Mouse (Mus musculus) ES-E14 (cell line): ENCODE results near the gene Rasgef1b. TPM values are rescaled to one million over a fixed set of nuclear protein-coding genes. Genes with fewer than 3 reads are reported as not detected.

ENCODE experiments used
- DNase-seq: peaks from one replicate; pipeline ENCODE4 v3.0.0-alpha.2; 2013; ENCODE audit warnings: low read depth, low spot score
- H3K27ac ChIP-seq: 2 replicates; pipeline ENCODE4 v1.5.1; 2012; ENCODE audit warnings: low read depth, mild to moderate bottlenecking, low read length, moderate library complexity, mixed read lengths; ENCODE audit not compliant: poor library complexity, insufficient read depth, severe bottlenecking
- H3K36me3 ChIP-seq: 2 replicates; pipeline ENCODE4 v1.6.1; 2012; ENCODE audit warnings: mild to moderate bottlenecking, low read length, moderate library complexity, mixed read lengths; ENCODE audit not compliant: control insufficient read depth, poor library complexity, insufficient read depth, severe bottlenecking
- H3K4me1 ChIP-seq, 2 experiments: fragments of 150-350 bp in 1 of 2; sonication (generic) in 1 of 2; 2 replicates each; pipeline ENCODE4 v1.6.1; 2012; ENCODE audit warnings: low read length in 2 of 2, mild to moderate bottlenecking in 1 of 2, mixed read lengths in 1 of 2; ENCODE audit not compliant: control insufficient read depth in 2 of 2, insufficient read depth in 2 of 2, poor library complexity in 1 of 2
- H3K4me3 ChIP-seq, 2 experiments: fragments of 150-350 bp in 1 of 2; sonication (generic) in 1 of 2; 2 replicates each; pipeline ENCODE4 v1.5.1; 2012; ENCODE audit warnings: low read length in 2 of 2, low read depth in 1 of 2, mild to moderate bottlenecking in 1 of 2, mixed read lengths in 1 of 2; ENCODE audit not compliant: insufficient read depth in 1 of 2, poor library complexity in 1 of 2, severe bottlenecking in 1 of 2
- H3K9ac ChIP-seq: 2 replicates; pipeline ENCODE4 v1.6.1; 2012; ENCODE audit warnings: low read depth, mild to moderate bottlenecking, low read length, mixed read lengths; ENCODE audit not compliant: poor library complexity, insufficient read depth, severe bottlenecking
- H3K9me3 ChIP-seq: fragments of 150-350 bp; sonication (generic); 2 replicates; pipeline ENCODE4 v1.6.1; 2012; ENCODE audit warnings: low read depth, mild to moderate bottlenecking, low read length; ENCODE audit not compliant: control insufficient read depth, insufficient read depth
- CHD2 ChIP-seq: IDR thresholded peaks from 2 replicates; pipeline ENCODE4 v1.6.1; 2014; ENCODE audit warnings: mild to moderate bottlenecking, low read depth, low read length, inconsistent platforms
- HCFC1 ChIP-seq: IDR thresholded peaks from 2 replicates; pipeline ENCODE4 v1.6.1; 2012; ENCODE audit warnings: low read length, inconsistent platforms, borderline replicate concordance; ENCODE audit not compliant: insufficient read depth
- MAFK ChIP-seq: IDR thresholded peaks from 2 replicates; pipeline ENCODE4 v1.6.1; 2014; ENCODE audit warnings: mild to moderate bottlenecking, low read depth, low read length, inconsistent platforms; ENCODE audit not compliant: insufficient read depth
- ZC3H11A ChIP-seq: IDR thresholded peaks from 2 replicates; pipeline ENCODE4 v1.6.1; 2012; ENCODE audit warnings: low read depth, mild to moderate bottlenecking, inconsistent platforms, low read length, borderline replicate concordance
- ZNF384 ChIP-seq: IDR thresholded peaks from 2 replicates; pipeline ENCODE4 v1.6.1; 2012; ENCODE audit warnings: low read depth, low read length, inconsistent platforms
- in situ Hi-C, 2 experiments: fragments of 600-800 bp; cut with MboI; formaldehyde crosslinking; loops; one replicate each; pipeline ENCODE4 v1.15.1; 2025; ENCODE audit warnings: low sequenced_read_pairs in 2 of 2, inconsistent platforms in 1 of 2; ENCODE audit not compliant: unreplicated experiment in 2 of 2
- total RNA-seq: library from RNA; depleted of rRNA; stranded (reverse); fragments of 300-350 nt; gene quantifications from 2 replicates; pipeline ENCODE4 v1.2.3, GENCODE M21; 2012

The Rasgef1b gene
- total RNA-seq, 1 experiment, result 2.8 TPM

- H3K4me1 ChIP-seq, result no peaks in the 10 kb centered on the region
Observed at GRCm38 (mm10) chr5:99240501-99240900, 488.4 kb downstream of the Rasgef1b start.

GRCm38 (mm10) chr5:99239677-99240076 lies 489.2 kb downstream of the Rasgef1b start:
- in situ Hi-C loops, result no loop called here
- no peak overlapping the region for H3K9ac ChIP-seq
- H3K4me1 ChIP-seq, result no peaks in the 10 kb centered on the region
- DNase-seq, result no peak
- no peak overlapping the region for H3K27ac ChIP-seq
- H3K9me3 ChIP-seq, result no peaks in the 10 kb centered on the region
- TF ChIP-seq CHD2 (no peak), ZNF384 (no peak), ZC3H11A (no peak), MAFK (no peak), HCFC1 (no peak)
- no peak overlapping the region for H3K4me3 ChIP-seq
- H3K36me3 ChIP-seq, result no peaks in the 10 kb centered on the region; the same call in 1 of the 2 replicates

More at GRCm38 (mm10) chr5:99240501-99240900, 488.4 kb downstream of the Rasgef1b start:
- no peak for DNase-seq
- in situ Hi-C loops, result no loop called here
- Histone ChIP-seq H3K27ac (no peak overlapping the region), H3K9me3 (no peaks in the 10 kb centered on the region), H3K4me3 (no peak overlapping the region), H3K36me3 (no peaks in the 10 kb centered on the region; the same call in 1 of the 2 replicates), H3K9ac (no peak overlapping the region)
- no peak for TF ChIP-seq HCFC1
- no peak for TF ChIP-seq ZNF384
- no peak for TF ChIP-seq MAFK
- TF ChIP-seq ZC3H11A, result no peak
- TF ChIP-seq CHD2, result no peak

DNA sequence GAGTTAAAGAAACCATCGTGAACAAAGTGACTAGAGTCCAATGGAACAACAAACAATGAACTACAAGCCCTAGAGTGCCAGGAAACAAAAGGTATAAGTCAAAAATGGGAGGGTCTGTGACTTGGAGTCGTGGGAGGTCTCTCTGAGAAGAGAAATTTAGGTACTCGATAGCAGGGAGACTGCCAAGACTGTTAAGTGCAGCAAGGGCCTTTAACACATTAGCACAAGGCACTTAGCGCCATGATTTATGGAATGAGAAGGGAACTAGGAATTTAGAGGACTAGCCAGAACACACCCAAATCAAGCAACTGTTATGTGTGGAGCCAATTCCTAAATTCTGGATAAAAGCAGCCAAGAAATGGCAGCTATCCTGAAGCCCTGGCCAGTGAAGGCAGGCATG lies 490.7 kb downstream of the Rasgef1b start:
- Histone ChIP-seq H3K9me3 (no peaks in the 10 kb centered on the region), H3K36me3 (no peaks in the 10 kb centered on the region; the same call in 1 of the 2 replicates), H3K4me1 (no peaks in the 10 kb centered on the region), H3K4me3 (no peak overlapping the region), H3K27ac (no peak overlapping the region), H3K9ac (no peak overlapping the region)
- DNase-seq, result no peak
- in situ Hi-C loops, result no loop called here
- TF ChIP-seq HCFC1 (no peak), CHD2 (no peak), ZC3H11A (no peak), MAFK (no peak), ZNF384 (no peak)

DNA sequence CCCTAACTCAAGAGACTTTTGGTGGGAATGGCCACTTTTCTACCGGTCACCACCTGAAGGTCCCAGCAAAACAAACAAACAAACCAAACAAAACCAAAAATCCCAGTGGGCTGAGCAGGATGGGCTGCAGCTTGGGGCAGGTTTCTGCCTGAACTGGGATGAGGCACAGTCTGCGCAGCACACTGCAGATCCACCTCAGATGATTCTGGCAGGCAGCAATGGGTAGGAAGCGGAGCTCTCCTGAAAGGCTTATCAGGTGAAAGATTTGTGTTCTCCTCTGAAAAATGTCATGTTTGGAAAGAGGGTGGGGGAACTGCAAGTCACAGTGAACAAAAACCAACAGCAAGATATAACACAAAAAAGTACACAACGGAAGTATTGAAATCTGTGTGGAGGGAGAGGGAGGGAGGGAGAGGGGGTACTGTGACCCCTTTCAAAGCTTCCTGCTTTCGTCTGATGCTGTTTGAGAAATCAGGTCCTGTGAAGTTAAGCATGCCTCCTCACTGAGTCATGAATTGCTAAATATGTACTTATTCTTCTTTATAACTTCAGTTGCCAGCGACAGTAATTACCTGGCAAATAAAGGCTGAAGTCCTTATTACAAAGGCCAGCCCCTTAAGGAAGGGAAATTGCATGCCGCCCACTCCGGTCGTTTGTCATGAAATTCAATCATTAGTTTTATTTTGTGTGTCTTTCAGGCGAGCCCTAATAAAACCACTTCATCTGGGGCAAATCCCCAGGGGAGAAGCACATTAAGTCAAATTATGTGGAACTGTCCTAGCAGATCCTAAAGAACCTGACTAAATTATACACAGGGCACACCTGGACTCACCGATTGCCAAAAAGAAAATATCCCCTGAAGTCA lies 491.7 kb downstream of the Rasgef1b start:
- H3K4me1 ChIP-seq, result no peaks in the 10 kb centered on the region
- in situ Hi-C loops, result no loop called here
- DNase-seq, result no peak
- no peaks in the 10 kb centered on the region; the same call in 1 of the 2 replicates for H3K36me3 ChIP-seq
- TF ChIP-seq ZNF384 (no peak), CHD2 (no peak), HCFC1 (no peak), ZC3H11A (no peak), MAFK (no peak)
- no peak overlapping the region for H3K27ac ChIP-seq
- H3K9me3 ChIP-seq, result no peaks in the 10 kb centered on the region
- no peak overlapping the region for H3K4me3 ChIP-seq
- no peak overlapping the region for H3K9ac ChIP-seq
